Mouse (Mus musculus) thymus, postnatal 25 days (tissue): ENCODE data around the gene Ppp1r14a.

Experiments
- DNase-seq: peaks from one replicate; pipeline ENCODE4 v3.0.0; 2022

Gene Ppp1r14a

DNA sequence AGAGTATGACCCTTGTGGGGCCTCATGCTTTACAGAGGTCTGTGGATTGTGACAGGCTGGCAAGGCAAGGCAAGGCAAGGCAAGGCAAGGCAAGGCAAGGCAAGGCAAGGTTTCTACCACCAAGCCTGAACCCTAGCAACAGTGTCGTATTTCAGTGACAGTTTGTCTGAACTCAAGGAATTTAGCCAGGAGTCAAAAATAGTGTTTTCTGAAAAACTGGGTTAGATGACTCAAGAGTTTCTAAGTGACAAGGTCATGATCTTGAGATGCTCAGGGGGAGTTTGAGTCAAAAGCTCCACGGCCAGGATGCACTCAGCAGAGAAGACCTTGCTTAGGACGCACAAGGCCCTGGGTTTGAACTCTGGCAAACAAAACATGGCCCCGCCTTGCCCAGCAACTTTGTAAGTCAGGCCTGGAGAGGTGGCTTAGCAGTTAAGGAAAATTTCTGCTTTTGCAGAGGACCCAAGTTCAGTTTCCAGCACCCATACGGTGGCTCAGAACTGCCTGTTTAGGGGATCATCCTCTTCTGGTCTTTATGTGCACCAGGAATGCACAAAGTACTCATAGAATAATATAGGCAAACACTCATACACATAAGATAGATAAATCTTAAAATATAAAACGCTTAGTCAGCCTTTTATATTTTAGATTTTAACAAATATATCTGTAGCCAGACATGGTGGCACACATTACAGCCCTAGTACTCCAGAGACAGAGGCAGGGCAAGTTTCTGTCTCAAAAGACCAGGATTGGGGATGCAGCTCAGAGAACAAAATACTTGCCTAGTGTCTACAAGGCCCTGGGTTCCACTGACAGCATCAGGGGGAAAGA, 46.9 kb downstream of the Ppp1r14a start:
- no peak for DNase-seq

DNA sequence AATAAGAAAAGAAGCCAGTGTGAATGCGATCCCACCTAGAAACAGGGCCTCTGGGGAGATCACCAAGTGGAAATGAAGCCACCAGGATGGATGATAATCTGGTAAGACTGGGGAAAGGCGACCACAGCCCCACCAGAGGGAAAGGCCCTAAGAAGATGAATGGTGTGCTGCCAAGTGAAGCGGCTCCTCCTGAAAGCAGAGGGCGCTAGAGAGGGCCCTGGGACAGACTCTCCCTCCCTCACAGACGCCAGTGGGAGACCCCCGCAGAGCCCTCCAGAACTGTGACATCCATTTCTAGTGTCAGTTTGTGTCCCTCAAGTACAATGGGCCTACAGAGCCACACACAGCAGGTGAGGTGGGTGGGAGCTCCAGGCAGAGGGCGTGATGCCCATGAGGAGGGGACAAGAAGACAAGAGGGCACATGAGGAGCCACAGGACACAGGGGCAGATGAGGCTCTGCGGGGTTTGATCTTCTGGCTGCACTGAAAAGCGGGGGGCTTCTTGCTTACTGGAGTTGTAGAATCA, 47.7 kb downstream of the Ppp1r14a start:
- no peak for DNase-seq

DNA sequence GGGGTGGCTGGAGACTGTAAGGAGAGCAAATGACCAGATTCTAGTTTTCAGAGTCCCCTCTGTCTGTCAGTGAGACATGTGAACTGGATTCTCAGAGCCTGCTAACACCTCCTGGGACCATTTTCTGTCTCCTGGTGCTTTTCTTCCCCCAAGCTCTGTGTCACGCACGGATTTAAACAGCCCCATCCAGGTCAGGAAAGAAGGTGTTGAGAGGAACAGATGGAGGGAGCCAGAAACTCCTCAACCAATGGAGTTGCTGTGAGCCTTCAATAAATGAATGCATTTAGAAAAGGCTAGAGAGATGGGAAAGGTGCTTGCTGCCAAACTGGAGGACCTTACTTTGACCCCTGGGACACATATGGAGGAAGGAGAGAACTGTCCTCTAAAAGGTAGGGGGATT, 48.7 kb downstream of the Ppp1r14a start:
- DNase-seq, result no peak

DNA sequence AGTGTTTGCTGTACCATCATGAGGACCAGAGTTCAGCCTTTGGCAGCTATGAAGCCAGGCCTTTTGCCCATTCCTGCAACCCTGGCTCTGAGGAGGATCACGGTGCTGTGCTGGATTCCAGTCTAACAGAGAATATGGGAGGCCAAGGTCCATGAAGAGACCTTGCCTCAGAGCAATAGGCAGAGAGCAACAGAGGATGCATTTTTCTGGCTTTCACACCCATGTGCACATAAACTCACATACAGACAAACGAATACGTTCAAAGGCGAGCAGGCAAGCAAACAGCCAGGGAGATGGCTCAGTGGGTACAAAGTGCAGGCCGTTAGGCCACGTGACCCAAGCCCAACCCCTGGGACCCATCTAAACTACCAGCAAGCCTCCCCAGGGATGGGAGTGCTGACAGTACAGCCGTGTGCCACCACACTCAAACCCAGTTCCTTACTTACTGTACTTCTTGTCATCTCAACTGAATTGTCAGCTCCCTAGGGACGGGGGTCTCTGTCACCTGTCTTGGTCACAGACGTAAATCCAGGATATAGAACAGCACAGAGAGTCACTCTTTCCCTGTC, 49.3 kb downstream of the Ppp1r14a start:
- no peak for DNase-seq

DNA sequence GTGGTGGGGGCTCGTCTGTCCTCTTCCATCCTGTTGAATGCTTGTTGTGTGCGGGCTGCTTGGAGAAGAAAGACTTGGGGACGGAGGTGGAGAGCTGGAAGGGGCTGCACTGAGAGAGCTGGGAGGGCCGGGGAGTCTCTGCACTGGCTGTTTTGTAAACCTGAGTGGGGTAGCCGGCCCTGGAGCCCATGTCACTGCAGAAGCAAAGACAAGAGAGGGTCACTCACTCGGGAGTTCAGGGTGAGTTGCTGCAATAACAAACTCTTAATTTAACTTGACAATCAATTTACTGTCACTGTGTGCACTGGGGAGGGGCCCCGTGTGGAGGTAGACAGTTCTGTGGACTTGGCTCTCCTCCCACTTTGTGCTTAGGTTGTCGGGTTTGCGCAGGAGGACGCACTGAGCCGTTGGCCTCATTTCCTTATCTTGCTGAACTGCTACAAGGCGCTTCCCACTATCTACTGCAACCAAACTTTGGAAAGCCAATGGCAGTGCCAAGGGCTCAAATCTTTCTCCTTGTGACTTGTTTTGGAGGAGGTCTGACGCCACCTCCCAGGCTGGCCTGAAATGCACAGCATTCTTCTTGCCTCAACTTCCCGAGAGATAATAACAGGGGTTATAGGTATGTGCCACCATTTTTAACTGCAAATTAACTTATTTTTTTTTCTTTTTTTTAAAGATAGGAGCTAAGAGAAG, 50.0 kb downstream of the Ppp1r14a start:
- DNase-seq, result no peak

DNA sequence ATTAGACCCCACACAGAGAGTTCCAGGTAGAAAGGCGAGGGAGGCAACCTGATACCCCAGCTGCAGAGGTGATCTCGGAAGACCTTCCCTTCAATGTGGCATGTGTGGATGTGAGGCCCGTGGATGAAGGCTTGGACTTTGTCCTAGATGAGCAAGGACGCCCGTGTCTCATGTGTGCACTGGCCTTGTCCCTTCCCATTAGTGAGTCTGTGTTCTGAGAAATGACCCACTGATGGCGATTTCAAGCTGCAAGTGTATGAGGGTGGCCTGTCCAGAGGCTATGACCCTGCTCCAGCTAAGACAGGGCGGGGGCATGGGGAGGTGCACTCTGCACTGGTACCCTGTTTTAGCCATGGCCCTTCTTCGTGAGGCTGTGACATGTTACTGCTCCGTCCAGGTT, 51.1 kb downstream of the Ppp1r14a start:
- no peak for DNase-seq

DNA sequence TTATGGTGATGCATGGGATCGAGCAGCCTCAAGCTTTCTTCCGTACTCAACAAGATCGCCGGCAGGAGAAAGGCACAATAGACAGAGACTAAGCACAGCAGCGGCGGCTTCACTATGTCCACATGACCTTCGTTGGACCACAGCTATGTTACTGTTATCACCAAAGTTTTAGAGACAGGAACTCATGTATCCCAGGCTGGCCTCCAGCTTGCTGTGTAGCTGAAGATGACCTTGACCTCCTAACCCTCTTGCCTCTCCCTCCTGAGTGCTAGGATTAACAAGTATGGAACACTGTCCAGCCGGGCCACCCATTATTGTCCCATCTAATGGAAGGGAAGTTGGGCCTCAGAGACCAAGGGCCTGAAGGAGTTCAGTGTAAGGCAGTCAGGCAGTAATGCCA, 51.7 kb downstream of the Ppp1r14a start:
- DNase-seq, result no peak

DNA sequence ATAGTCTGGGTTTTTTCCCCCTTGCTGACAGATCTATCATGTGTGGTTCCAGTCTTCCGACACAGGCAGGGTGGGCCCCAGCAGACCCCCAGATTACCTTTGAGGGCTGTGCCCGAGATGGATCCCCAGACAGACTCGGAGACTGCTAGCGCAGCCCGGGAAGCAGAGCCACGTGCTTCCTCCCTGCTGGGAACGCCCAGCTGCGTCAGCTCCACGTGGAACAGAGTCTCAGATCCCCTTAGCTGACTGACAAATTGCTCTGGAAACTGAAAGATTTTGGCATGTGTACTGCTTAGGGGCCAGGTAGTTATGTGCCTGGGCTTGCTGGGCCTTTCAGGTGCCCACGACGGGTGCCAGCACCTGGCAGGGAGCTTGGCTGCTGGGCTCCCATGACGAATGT, 52.6 kb downstream of the Ppp1r14a start:
- no peak for DNase-seq

DNA sequence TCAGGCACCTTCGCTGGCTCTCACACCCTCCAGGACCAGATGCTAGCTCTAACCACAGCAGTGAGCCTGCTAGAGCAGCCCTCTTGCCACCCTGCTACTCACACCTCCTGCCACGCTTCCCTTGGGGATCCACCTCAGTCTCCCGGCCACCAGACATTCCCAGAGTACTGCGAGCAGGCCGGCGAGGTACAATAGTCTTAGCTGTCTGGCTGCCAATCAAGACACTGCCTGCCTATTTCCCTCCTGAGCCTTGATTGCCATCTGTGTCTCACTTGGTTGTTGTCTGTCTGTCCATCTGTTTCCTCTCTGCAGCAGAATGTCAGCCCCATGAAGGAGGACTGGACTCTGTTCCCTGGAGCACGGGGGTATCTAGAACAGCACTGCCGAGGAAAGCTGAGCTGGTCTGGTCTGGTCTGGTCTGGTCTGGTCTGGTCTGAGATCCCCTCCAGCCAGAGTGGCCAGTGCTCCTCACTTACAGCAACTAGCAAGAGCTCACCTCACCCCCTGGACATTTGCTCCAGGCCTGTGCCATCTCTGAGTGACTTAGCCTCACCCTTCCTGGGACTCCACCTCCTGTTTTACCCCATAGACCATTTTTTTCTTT, 53.5 kb downstream of the Ppp1r14a start:
- DNase-seq, result no peak
